Mouse (Mus musculus) kidney, embryonic 15.5 days (tissue): ENCODE measurements around the gene Fhdc1. TPM values are rescaled to one million over a fixed set of nuclear protein-coding genes. Genes with fewer than 3 reads are reported as not detected.

ENCODE experiments used
- ATAC-seq: fragments of 200-750 bp; cut with Nextera tagmentation; replicated peaks from 2 replicates; pipeline ENCODE4 v1.8.0; 2017; ENCODE audit warnings: moderate TSS enrichment; ENCODE audit not compliant: low FRiP score
- H3K27ac ChIP-seq: fragments of 300-500 bp; sonication (generic); 2 replicates; pipeline ENCODE4 v1.5.1; 2015; ENCODE audit warnings: mild to moderate bottlenecking, inconsistent platforms
- H3K27me3 ChIP-seq: fragments of 300-500 bp; sonication (generic); 2 replicates; pipeline ENCODE4 v1.6.1; 2015; ENCODE audit warnings: inconsistent platforms
- H3K36me3 ChIP-seq: fragments of 300-500 bp; sonication (generic); 2 replicates; pipeline ENCODE4 v1.6.1; 2015; ENCODE audit warnings: inconsistent platforms
- H3K4me1 ChIP-seq: fragments of 300-500 bp; sonication (generic); 2 replicates; pipeline ENCODE4 v1.6.1; 2015; ENCODE audit warnings: inconsistent platforms
- H3K4me2 ChIP-seq: fragments of 300-500 bp; sonication (generic); 2 replicates; pipeline ENCODE4 v1.6.1; 2015; ENCODE audit warnings: moderate library complexity, mild to moderate bottlenecking, inconsistent platforms
- H3K4me3 ChIP-seq: fragments of 300-500 bp; sonication (generic); replicated peaks from 2 replicates; pipeline ENCODE4 v1.5.1; 2015; ENCODE audit warnings: mild to moderate bottlenecking, inconsistent platforms
- H3K9ac ChIP-seq: fragments of 300-500 bp; sonication (generic); 2 replicates; pipeline ENCODE4 v1.6.1; 2015; ENCODE audit warnings: mild to moderate bottlenecking, inconsistent platforms
- H3K9me3 ChIP-seq: fragments of 300-500 bp; sonication (generic); replicated peaks from 2 replicates; pipeline ENCODE4 v1.6.1; 2016; ENCODE audit warnings: inconsistent platforms
- WGBS: fragments of 180-500 bp; shearing (Covaris S2); methylation state at CpG from one replicate; pipeline ENCODE4 v1.1.7; 2015; ENCODE audit warnings: mixed read lengths; 5-methylcytosine and 5-hydroxymethylcytosine counted together
- polyA plus RNA-seq: library from polyadenylated mRNA; unstranded; fragments of >200 nt; fragmentation: Nextera tagmentation; extraction: Ambion mirVana; gene quantifications from 2 replicates; pipeline ENCODE4 v1.2.1, GENCODE M21; 2015

Fhdc1 gene
- polyA plus RNA-seq, 1 experiment from 2014 or later: 5.3 TPM

DNA sequence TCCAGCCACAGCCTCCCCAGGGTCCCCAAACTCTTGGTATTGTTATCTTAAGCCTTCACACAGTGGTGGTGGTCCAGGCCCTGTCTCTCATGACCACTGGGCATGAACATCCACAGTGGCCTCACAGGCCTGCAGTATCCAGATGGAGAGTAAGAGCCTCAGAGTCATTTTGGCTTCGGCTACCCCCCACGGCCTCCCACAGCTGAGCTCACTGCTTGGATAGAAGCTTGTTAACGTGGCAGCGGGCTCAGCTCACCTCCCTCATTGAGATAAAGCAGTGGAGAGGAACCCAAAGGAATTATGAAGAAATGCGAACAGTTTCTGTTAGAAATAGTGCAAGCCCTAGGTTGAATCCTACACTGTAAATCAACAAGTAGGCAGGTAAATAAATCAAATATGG, 32.4 kb downstream of the Fhdc1 start:
- 69% methylated on average over 5 of the region's 5 CpGs for WGBS
- no peak overlapping the region for H3K9ac ChIP-seq
- no peaks in the 10 kb centered on the region for H3K9me3 ChIP-seq
- 0 out of 2 replicates have a peak, but pooled peaks cover 8% of the 10 kb centered on the region for H3K36me3 ChIP-seq
- H3K4me3 ChIP-seq: no peak overlapping the region
- ATAC-seq: no peak
- peaks cover 9% of the 10 kb centered on the region for H3K27me3 ChIP-seq
- no peak overlapping the region for H3K4me2 ChIP-seq
- H3K27ac ChIP-seq: no peak overlapping the region
- H3K4me1 ChIP-seq: peaks cover 25% of the 10 kb centered on the region

DNA sequence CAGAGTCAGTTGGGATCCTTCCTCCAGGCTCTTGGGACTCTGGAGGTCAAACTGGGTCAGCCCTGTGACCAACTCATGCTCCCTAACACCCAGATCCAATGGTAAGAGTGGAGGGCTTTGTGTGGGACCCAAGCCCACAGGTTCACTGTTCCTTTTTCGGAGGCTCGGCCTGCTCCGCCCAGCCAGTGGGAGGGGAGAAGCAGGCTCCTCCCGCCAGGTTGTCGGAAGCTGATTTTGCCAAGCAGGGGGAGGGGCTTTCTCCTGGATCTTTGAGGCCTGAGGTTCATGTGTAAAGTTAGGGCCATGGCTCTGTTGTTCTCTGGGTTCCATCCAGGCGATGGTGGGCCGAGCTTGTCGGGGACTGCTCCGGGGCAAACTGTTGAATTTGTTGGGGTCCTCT, 34.4 kb downstream of the Fhdc1 start:
- 0 out of 2 replicates have a peak, but pooled peaks cover 6% of the 10 kb centered on the region for H3K36me3 ChIP-seq
- no peak overlapping the region for H3K4me2 ChIP-seq
- H3K27me3 ChIP-seq: peaks cover 12% of the 10 kb centered on the region
- H3K9ac ChIP-seq: no peak overlapping the region
- peaks cover 19% of the 10 kb centered on the region for H3K4me1 ChIP-seq
- WGBS: 47% methylated on average over 9 of the region's 9 CpGs
- H3K27ac ChIP-seq: no peak overlapping the region
- no peak for ATAC-seq
- no peak overlapping the region for H3K4me3 ChIP-seq
- no peaks in the 10 kb centered on the region for H3K9me3 ChIP-seq

DNA sequence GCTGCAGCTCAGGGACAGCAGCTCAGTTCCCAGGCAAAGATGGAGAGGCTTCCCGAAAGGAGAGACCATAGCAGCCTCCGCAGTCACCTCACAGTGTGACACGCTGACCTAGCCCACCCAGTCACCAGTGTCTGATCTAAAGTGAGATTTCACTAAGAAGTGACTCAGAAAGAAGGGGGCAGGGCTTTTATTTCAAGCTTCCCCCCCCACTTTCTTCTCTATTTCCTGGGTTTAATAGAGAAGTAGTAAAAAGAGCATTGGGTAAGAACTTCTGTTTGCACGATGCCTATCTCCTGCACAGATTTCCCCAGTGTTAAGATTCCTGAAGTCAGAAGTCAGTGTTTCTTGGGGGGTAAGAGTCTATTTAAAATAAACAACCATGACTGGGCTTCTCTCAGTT, 37.3 kb downstream of the Fhdc1 start:
- Histone ChIP-seq H3K36me3 (0 out of 2 replicates have a peak, but pooled peaks cover 3% of the 10 kb centered on the region), H3K9me3 (no peaks in the 10 kb centered on the region), H3K4me3 (no peak overlapping the region), H3K4me1 (peaks cover 15% of the 10 kb centered on the region), H3K4me2 (no peak overlapping the region), H3K9ac (no peak overlapping the region), H3K27me3 (peaks cover 12% of the 10 kb centered on the region), H3K27ac (no peak overlapping the region)
- 68% methylated on average over 4 of the region's 4 CpGs for WGBS
- no peak for ATAC-seq

DNA sequence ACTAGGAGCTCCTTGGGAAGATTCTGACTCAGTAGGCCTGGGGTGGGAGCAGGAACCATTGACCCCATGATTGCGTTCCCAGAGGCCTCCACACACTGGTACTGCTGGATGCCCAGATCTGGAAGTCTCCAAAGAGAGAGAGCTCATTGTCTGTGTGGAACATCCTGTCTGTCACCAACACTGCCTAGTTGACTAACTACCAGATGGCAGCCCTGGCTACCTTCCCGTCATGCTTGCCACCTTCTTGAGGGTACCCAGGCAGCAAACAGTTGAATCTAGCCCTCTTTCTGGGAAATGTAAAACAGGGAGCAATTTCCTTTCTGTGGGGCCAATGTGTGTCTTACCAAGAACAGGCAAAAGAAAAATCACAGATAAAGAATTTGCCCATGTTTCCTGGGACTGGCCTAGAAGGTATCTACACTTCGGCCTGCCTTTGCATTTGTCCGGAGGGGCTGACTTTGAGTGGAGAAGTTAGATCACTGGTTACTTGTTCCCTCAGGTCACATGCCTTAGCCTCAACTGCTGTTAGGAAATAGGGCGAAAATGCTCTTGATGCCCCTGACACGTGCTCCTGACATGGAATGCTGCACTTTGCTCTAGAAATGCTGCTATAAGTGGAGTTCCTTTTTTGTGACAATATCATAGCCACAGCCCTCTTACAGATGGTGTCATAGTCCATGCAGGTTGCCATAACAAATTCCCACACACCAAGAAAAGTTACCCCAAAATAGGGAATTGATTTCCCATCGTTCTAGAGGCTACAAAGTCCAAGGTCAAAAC, 40.6 kb downstream of the Fhdc1 start:
- WGBS: 94% methylated on average over 7 of the region's 7 CpGs
- no peak for ATAC-seq
- H3K4me1 ChIP-seq: peaks cover 19% of the 10 kb centered on the region

DNA sequence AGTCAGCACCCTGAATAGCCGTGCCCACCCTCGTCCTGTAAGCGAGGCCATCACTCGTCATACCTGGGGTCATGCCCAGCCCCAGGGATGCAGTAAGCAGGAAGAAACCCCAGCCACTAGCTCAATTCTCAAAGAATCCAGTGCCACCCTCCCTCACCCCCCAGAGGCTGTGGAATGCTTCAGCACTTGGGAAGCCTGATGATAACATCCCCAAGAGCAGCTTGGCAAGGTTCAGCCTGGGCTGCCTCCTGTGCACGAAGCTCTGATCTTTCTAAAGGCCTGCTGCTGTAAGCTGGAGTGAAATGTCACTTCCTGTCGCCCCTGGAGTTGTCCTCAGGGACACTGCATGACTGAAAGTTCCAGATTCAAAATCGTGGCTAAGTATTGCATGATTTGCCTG, 41.4 kb downstream of the Fhdc1 start:
- peaks cover 19% of the 10 kb centered on the region for H3K4me1 ChIP-seq
- ATAC-seq: no peak

More for the DNA sequence above, 40.6 kb downstream of the Fhdc1 start:
- no peak overlapping the region for H3K4me3 ChIP-seq
- H3K4me2 ChIP-seq: no peak overlapping the region
- H3K9ac ChIP-seq: no peak overlapping the region
- H3K9me3 ChIP-seq: no peaks in the 10 kb centered on the region
- no peaks in the 10 kb centered on the region for H3K36me3 ChIP-seq
- H3K27me3 ChIP-seq: peaks cover 8% of the 10 kb centered on the region
- no peak overlapping the region for H3K27ac ChIP-seq

DNA sequence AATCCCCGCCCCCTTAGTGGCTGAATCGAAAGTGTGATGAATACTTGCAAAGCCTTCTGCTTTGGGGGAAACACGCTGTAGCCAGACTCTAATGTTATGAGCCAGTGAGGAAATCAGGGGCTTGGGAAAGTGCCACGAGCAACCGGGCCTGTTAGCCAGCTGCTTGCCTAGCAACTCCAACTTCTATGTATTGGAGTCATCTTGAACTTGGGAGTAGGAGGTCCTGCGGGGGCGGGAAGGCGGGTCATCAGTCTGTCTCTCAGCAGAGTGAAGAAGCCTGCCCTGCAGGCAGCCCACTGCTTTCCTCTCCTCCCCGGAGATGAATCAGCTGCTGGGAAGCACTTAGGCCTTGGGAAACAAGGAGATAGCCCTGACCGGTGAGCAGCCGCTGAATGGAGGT, 42.1 kb downstream of the Fhdc1 start:
- H3K27ac ChIP-seq: no peak overlapping the region
- no peak overlapping the region for H3K4me2 ChIP-seq
- 52% methylated on average over 11 of the region's 11 CpGs for WGBS
- H3K9me3 ChIP-seq: no peaks in the 10 kb centered on the region
- peaks cover 19% of the 10 kb centered on the region for H3K4me1 ChIP-seq
- ATAC-seq: no peak
- H3K36me3 ChIP-seq: no peaks in the 10 kb centered on the region
- H3K27me3 ChIP-seq: 0 out of 2 replicates have a peak, but pooled peaks cover 3% of the 10 kb centered on the region
- no peak overlapping the region for H3K4me3 ChIP-seq
- no peak overlapping the region for H3K9ac ChIP-seq

More for the DNA sequence above, 41.4 kb downstream of the Fhdc1 start:
- H3K4me3 ChIP-seq: no peak overlapping the region
- H3K9ac ChIP-seq: no peak overlapping the region
- WGBS: 81% methylated on average over 7 of the region's 7 CpGs
- no peaks in the 10 kb centered on the region for H3K36me3 ChIP-seq
- H3K9me3 ChIP-seq: no peaks in the 10 kb centered on the region
- no peak overlapping the region for H3K4me2 ChIP-seq
- H3K27me3 ChIP-seq: peaks cover 3% of the 10 kb centered on the region; the same call in 1 of the 2 replicates
- H3K27ac ChIP-seq: no peak overlapping the region

DNA sequence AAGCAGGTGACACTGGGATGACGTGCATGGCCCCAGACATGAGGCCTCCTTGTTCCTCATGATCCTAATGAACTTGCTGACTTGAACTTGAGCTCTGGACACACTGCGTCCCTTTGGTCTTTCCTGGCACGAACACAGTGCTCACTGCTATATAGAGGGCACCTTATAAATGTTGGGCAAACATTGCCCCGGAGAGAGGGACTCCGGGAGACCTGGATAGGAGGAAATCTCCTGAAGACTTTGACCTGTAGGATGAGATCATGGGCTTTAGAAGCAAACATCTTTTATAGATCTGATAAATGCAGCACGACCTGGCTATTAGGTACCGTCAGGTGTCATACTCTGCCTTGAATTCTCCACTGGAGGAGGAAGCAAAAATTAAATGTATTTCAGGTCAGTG, 43.3 kb downstream of the Fhdc1 start:
- Histone ChIP-seq H3K27me3 (no peaks in the 10 kb centered on the region), H3K27ac (no peak overlapping the region), H3K4me1 (peaks cover 19% of the 10 kb centered on the region), H3K4me2 (no peak overlapping the region), H3K36me3 (no peaks in the 10 kb centered on the region), H3K4me3 (no peak overlapping the region), H3K9me3 (no peaks in the 10 kb centered on the region), H3K9ac (no peak overlapping the region)
- 91% methylated on average over 7 of the region's 7 CpGs for WGBS
- ATAC-seq: no peak

DNA sequence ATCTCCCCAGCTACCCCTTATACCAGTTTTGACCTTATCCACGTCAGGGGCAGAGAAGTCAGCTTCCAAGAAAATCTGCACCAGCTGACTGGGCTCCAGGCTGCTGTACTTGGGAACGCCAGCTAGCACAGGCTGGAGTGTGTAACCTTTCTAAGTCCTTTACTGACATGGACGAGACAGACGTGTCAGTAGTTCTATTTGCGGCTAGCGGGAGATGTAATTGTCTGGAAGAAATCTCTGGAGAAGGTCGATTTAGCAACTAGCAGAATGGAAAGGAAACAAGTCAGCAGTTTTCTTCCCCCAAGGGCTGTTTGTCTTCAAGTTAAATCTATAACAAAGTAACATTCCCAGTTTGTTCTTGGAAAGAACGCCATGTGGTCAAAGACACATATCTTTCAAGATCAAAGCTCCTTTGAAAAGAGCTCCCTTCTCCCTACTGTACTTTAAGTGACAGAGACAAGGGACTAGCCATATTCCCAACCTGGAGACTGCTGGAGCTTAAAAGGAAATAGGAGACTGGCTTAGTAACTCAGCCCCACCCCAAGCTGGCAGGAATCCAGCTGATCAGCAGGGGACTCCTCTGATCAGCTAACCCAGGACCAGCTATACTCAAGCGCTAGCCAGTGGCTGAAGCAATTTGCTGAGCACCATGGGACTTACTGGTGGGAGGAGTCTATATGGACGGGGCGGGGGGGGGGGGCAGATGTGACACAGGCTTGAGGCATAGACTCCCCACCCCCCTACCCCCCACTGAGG, 44.8 kb downstream of the Fhdc1 start:
- no peak overlapping the region for H3K4me3 ChIP-seq
- 17% methylated on average over 10 of the region's 11 CpGs for WGBS
- no peak overlapping the region for H3K4me2 ChIP-seq
- peak; percentile 67 for ATAC-seq
- 0 out of 2 replicates have a peak overlapping the region, but pooled peaks have one; percentile 1 for H3K27ac ChIP-seq
- no peaks in the 10 kb centered on the region for H3K9me3 ChIP-seq
- H3K9ac ChIP-seq: no peak overlapping the region
- peaks cover 31% of the 10 kb centered on the region for H3K4me1 ChIP-seq
- H3K36me3 ChIP-seq: no peaks in the 10 kb centered on the region
- H3K27me3 ChIP-seq: no peaks in the 10 kb centered on the region

DNA sequence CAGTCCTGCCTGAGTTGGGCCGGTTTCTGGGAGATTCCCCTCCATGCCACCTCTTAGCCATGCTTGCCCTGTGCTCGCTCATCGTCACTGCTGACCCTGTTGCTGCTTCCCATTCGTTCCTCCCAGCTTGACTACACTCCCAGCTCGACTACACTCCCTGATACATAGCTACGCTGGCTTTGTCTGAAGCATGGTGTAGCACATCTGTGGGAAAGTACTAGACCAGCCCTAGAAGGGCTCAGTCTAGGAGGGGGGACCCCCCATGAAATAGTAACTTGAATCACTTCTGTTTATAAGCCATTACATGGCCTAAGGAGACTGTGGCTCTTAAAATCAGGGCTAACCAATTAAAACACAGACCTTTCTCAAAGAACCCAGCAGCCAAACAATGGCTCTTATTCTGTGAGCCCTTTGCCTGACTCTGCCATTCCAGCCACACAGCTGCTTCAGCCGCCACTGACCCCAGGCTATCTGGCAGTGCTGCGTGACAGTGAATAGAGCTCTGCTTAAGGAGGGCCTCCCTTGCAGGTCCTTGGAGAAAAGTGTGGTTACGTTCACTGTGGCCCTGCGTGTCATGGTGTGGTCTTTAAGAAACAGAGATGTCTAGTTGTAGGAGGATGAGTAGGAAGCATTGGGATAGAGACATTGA, 47.3 kb downstream of the Fhdc1 start:
- Histone ChIP-seq H3K27me3 (no peaks in the 10 kb centered on the region), H3K9me3 (no peaks in the 10 kb centered on the region), H3K4me1 (peaks cover 46% of the 10 kb centered on the region), H3K9ac (no peak overlapping the region), H3K4me3 (no peak overlapping the region), H3K27ac (no peak overlapping the region), H3K4me2 (no peak overlapping the region), H3K36me3 (no peaks in the 10 kb centered on the region)
- no peak for ATAC-seq
- WGBS: 74% methylated on average over 10 of the region's 10 CpGs

DNA sequence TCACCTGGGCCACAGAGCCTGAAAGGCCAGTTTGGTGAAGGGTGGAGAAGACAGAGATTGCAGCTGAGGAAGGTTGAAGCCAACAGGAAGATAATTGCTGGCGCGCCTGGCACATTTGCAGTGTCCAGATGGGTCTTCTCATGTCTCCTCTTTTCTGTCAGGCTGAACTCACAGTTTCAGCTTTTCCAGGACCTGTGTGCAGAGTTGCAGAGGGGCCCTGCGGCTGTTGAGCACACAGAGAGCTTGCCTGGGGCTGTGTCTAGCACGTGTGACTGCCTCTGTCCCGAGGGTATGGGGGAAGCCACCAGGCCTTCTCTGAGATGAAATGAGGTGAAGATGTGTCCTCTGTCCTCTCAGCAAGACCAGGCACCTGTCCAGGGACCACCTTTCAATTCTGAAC, 49.0 kb downstream of the Fhdc1 start:
- Histone ChIP-seq H3K27ac (no peak overlapping the region), H3K4me1 (peaks cover 45% of the 10 kb centered on the region), H3K4me2 (no peak overlapping the region), H3K4me3 (no peak overlapping the region), H3K9ac (no peak overlapping the region), H3K36me3 (no peaks in the 10 kb centered on the region), H3K27me3 (no peaks in the 10 kb centered on the region), H3K9me3 (no peaks in the 10 kb centered on the region)
- ATAC-seq: no peak
- 54% methylated on average over 5 of the region's 5 CpGs for WGBS

DNA sequence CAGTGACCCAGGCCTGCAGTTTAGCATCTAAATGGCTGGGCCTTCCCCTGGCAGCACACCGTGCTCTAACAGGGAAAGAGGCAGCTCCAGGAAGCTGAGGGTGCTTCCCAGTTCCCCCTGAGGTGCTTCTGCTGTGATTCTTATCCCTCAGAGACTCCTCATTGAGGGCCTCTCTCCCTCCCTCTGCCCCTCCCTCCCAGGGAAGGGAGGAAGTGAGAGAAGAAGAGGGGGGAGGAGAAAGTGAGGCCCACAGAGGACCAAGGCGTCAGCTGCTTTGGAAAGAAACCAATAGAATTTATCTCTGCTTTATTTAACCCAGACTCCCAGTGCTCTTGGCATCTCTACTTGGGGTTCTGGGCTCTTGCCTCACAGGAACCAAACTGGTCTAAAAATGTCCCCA, 50.1 kb downstream of the Fhdc1 start:
- no peaks in the 10 kb centered on the region for H3K27me3 ChIP-seq
- no peak overlapping the region for H3K4me3 ChIP-seq
- no peak overlapping the region for H3K4me2 ChIP-seq
- peaks cover 37% of the 10 kb centered on the region for H3K4me1 ChIP-seq
- H3K27ac ChIP-seq: peak overlapping the region; percentile 3
- H3K9ac ChIP-seq: no peak overlapping the region
- no peaks in the 10 kb centered on the region for H3K9me3 ChIP-seq
- WGBS: 25% methylated on average over 2 of the region's 2 CpGs
- no peak for ATAC-seq
- no peaks in the 10 kb centered on the region for H3K36me3 ChIP-seq
